18 mouse cellular contexts compared by ENCODE assay signal in the genomic region with DNA sequence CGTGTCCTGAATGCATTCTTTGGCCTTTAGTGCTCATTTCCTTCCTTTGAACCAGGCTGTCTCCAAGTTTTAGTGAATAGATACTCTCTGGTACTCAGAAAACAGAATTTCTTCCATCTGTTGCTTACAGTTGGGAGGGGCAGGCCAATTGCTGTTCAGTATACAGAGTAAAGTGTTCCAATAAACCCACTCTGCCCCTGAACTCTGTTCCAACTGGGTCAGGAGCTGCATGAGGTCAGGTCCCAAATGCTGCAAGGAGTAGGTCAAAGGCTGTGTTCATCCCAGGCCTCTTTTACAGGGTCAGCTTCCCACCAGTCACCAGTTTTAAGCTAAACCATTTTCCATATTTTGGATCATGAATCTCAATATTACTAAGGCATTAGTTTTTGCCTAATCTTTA.
"Had no signal": no experiment of that assay in that cellular context is flagged by ENCODE, and none has a peak within 500 bp of the region (broad histone marks: within the 10 kb centered on the region; RNA-seq: fewer than 3 reads in every experiment).

No protein-coding gene starts in this region.

- H3K4me3 ChIP-seq: left cerebral cortex, adult 2 months; liver, embryonic 13.5 days; midbrain, embryonic 12.5 days; midbrain, embryonic 15.5 days; neural tube, embryonic 12.5 days; neural tube, embryonic 15.5 days had no signal

- DNase-seq: kidney, adult 9 months; layer of hippocampus, postnatal 36 days; liver, embryonic 13.5 days; lung, embryonic 14.5 days; right cerebral cortex, adult 18-20 months; right cerebral cortex, postnatal 14 days; right cerebral cortex, postnatal 4 days; thymus, adult 2 months; thymus, postnatal 14 days; thymus, postnatal 4 days had no signal

- H3K9me3 ChIP-seq: liver, embryonic 13.5 days; midbrain, embryonic 12.5 days; midbrain, embryonic 15.5 days; neural tube, embryonic 12.5 days; neural tube, embryonic 15.5 days had no signal

- H3K27ac ChIP-seq: left cerebral cortex, adult 2 months; liver, embryonic 13.5 days; macrophage; midbrain, embryonic 12.5 days; midbrain, embryonic 15.5 days; neural tube, embryonic 12.5 days; neural tube, embryonic 15.5 days; stomach, postnatal 0 days had no signal

- H3K9ac ChIP-seq: liver, embryonic 13.5 days; lung, embryonic 14.5 days; midbrain, embryonic 12.5 days; midbrain, embryonic 15.5 days; neural tube, embryonic 12.5 days; neural tube, embryonic 15.5 days had no signal

- H3K27me3 ChIP-seq: liver, embryonic 13.5 days; midbrain, embryonic 12.5 days; midbrain, embryonic 15.5 days; neural tube, embryonic 12.5 days; neural tube, embryonic 15.5 days had no signal

- H3K36me3 ChIP-seq: liver, embryonic 13.5 days; midbrain, embryonic 12.5 days; midbrain, embryonic 15.5 days; neural tube, embryonic 12.5 days; neural tube, embryonic 15.5 days had no signal

- H3K4me2 ChIP-seq: liver, embryonic 13.5 days; lung, embryonic 14.5 days; midbrain, embryonic 12.5 days; midbrain, embryonic 15.5 days; neural tube, embryonic 12.5 days; neural tube, embryonic 15.5 days had no signal

- H3K4me1 ChIP-seq: liver, embryonic 13.5 days; midbrain, embryonic 12.5 days; midbrain, embryonic 15.5 days; neural tube, embryonic 12.5 days; neural tube, embryonic 15.5 days had no signal

- ATAC-seq: lung, postnatal 0 days; midbrain, embryonic 15.5 days had no signal
